Mouse (Mus musculus) cerebellum, adult 2 months (tissue): ENCODE measurements around the gene Prkag2.
A peak's percentile ranks its signal among the peaks of the same experiment; 100 is the strongest.

Experiments used
- CTCF ChIP-seq: fragments of 200-500 bp; IDR thresholded peaks from 2 replicates; pipeline ENCODE4 v1.5.1; 2011; ENCODE audit warnings: low read depth, mild to moderate bottlenecking, control low read depth, low read length, moderate library complexity, borderline replicate concordance; ENCODE audit not compliant: insufficient read depth
- POLR2A ChIP-seq: fragments of 200-500 bp; IDR thresholded peaks from 2 replicates; pipeline ENCODE4 v1.6.1; 2011; ENCODE audit warnings: low read length, control low read depth, borderline replicate concordance; ENCODE audit not compliant: insufficient read depth

GRCm38 (mm10) chr5:25058853-25059741, 41.3 kb downstream of the Prkag2 start:
- TF ChIP-seq CTCF (no peak), POLR2A (peak; percentile 31; the same call in 1 of the 2 replicates)
